Mouse (Mus musculus): ENCODE results near the gene Terf2. TPM values are rescaled to one million over a fixed set of nuclear protein-coding genes. Genes with fewer than 3 reads are reported as not detected.
A peak's percentile ranks its signal among the peaks of the same experiment; 100 is the strongest.
"Not testable (repeated sequence)": the region's sequence is repeated elsewhere in the genome, so short reads cannot be mapped to it uniquely, and the experiment has no call there.

Gene Terf2
- polyA plus RNA-seq, 1 experiment from 2014 or later = 9.9 TPM

GRCm38 (mm10) chr8:107052046-107052445 is 44.3 kb downstream of the Terf2 start:
- peaks cover 26% of the 10 kb centered on the region for H3K4me1 ChIP-seq
- no peak for ATAC-seq (ENCODE audit: extremely low read depth, insufficient number of reproducible peaks, low FRiP score, low TSS enrichment)
- peaks cover 59% of the 10 kb centered on the region for H3K36me3 ChIP-seq
- no peak overlapping the region for H3K9ac ChIP-seq
- no peak overlapping the region for H3K4me3 ChIP-seq
- no peaks in the 10 kb centered on the region for H3K27me3 ChIP-seq (replicated peaks)
- H3K9me3 ChIP-seq = no peaks in the 10 kb centered on the region
- no peak overlapping the region for H3K4me2 ChIP-seq
- 95% methylated on average over 8 of the region's 8 CpGs for WGBS
- no peak overlapping the region for H3K27ac ChIP-seq (replicated peaks)

- peak overlapping the region; percentile 96 for H3K4me2 ChIP-seq
- no peak overlapping the region for H3K9ac ChIP-seq
- no peaks in the 10 kb centered on the region for H3K27me3 ChIP-seq (replicated peaks)
- H3K27ac ChIP-seq (replicated peaks) = peak overlapping the region; percentile 95
- ATAC-seq (ENCODE audit: extremely low read depth, insufficient number of reproducible peaks, low FRiP score, low TSS enrichment) = no peak
- peak overlapping the region; percentile 93; the same call in 1 of the 2 replicates for H3K4me3 ChIP-seq
- peaks cover 81% of the 10 kb centered on the region for H3K36me3 ChIP-seq
- H3K9me3 ChIP-seq = no peaks in the 10 kb centered on the region
- WGBS = 93% methylated on average over 4 of the region's 4 CpGs
- H3K4me1 ChIP-seq = peaks cover 22% of the 10 kb centered on the region
Observed at GRCm38 (mm10) chr8:107049480-107049879, 46.9 kb downstream of the Terf2 start.

- WGBS = under 1% methylated on average over 84 of the region's 87 CpGs
- H3K36me3 ChIP-seq = peaks cover 81% of the 10 kb centered on the region
- no peaks in the 10 kb centered on the region for H3K9me3 ChIP-seq
- peak within 1 kb of the TSS; percentile 92 for H3K9ac ChIP-seq
- peaks cover 22% of the 10 kb centered on the region for H3K4me1 ChIP-seq
- H3K4me2 ChIP-seq = peak within 1 kb of the TSS; percentile 96
- no peaks in the 10 kb centered on the region for H3K27me3 ChIP-seq (replicated peaks)
- H3K4me3 ChIP-seq = peak within 1 kb of the TSS; percentile 93
- ATAC-seq (ENCODE audit: extremely low read depth, insufficient number of reproducible peaks, low FRiP score, low TSS enrichment) = peak; percentile 60
- H3K27ac ChIP-seq (replicated peaks) = peak within 1 kb of the TSS; percentile 95
Observed at GRCm38 (mm10) chr8:107048061-107048941, 48.0 kb downstream of the Terf2 start, which contains the start of gene Pdf. Pdf (minus strand) TSS chr8:107048614.

- peak overlapping the region; percentile 96 for H3K4me2 ChIP-seq
- peak overlapping the region; percentile 95 for H3K27ac ChIP-seq (replicated peaks)
- peaks cover 81% of the 10 kb centered on the region for H3K36me3 ChIP-seq
- ATAC-seq (ENCODE audit: extremely low read depth, insufficient number of reproducible peaks, low FRiP score, low TSS enrichment) = no peak
- peak overlapping the region; percentile 92 for H3K9ac ChIP-seq
- WGBS = 57% methylated on average over 5 of the region's 5 CpGs
- H3K27me3 ChIP-seq (replicated peaks) = no peaks in the 10 kb centered on the region
- no peaks in the 10 kb centered on the region for H3K9me3 ChIP-seq
- H3K4me3 ChIP-seq = peak overlapping the region; percentile 93
- H3K4me1 ChIP-seq = peaks cover 22% of the 10 kb centered on the region
Observed at GRCm38 (mm10) chr8:107046976-107047375, 49.4 kb downstream of the Terf2 start.

GRCm38 (mm10) chr8:107045478-107045877 is 50.9 kb downstream of the Terf2 start:
- no peak overlapping the region for H3K27ac ChIP-seq (replicated peaks)
- no peak overlapping the region for H3K4me2 ChIP-seq
- no peaks in the 10 kb centered on the region for H3K9me3 ChIP-seq
- H3K9ac ChIP-seq = no peak overlapping the region
- 86% methylated on average over 6 of the region's 6 CpGs for WGBS
- H3K4me3 ChIP-seq = no peak overlapping the region
- H3K27me3 ChIP-seq (replicated peaks) = no peaks in the 10 kb centered on the region
- ATAC-seq (ENCODE audit: extremely low read depth, insufficient number of reproducible peaks, low FRiP score, low TSS enrichment) = no peak
- H3K4me1 ChIP-seq = peaks cover 22% of the 10 kb centered on the region
- H3K36me3 ChIP-seq = peaks cover 81% of the 10 kb centered on the region

- no peak overlapping the region for H3K4me3 ChIP-seq
- no peaks in the 10 kb centered on the region for H3K4me1 ChIP-seq
- H3K36me3 ChIP-seq = peaks cover 92% of the 10 kb centered on the region
- ATAC-seq (ENCODE audit: extremely low read depth, insufficient number of reproducible peaks, low FRiP score, low TSS enrichment) = no peak
- 74% methylated on average over 7 of the region's 7 CpGs for WGBS
- no peak overlapping the region for H3K9ac ChIP-seq
- no peak overlapping the region for H3K4me2 ChIP-seq
- no peak overlapping the region for H3K27ac ChIP-seq (replicated peaks)
- no peaks in the 10 kb centered on the region for H3K27me3 ChIP-seq (replicated peaks)
- H3K9me3 ChIP-seq = no peaks in the 10 kb centered on the region
Observed at GRCm38 (mm10) chr8:107040632-107041031, 55.7 kb downstream of the Terf2 start.

GRCm38 (mm10) chr8:107036626-107037025 is 59.7 kb downstream of the Terf2 start:
- no peak for ATAC-seq (ENCODE audit: extremely low read depth, insufficient number of reproducible peaks, low FRiP score, low TSS enrichment)
- Histone ChIP-seq H3K36me3 (peaks cover 52% of the 10 kb centered on the region), H3K4me1 (peaks cover 18% of the 10 kb centered on the region), H3K27ac (replicated peaks) (no peak overlapping the region), H3K4me3 (no peak overlapping the region), H3K9me3 (no peaks in the 10 kb centered on the region), H3K9ac (no peak overlapping the region), H3K4me2 (no peak overlapping the region), H3K27me3 (replicated peaks) (no peaks in the 10 kb centered on the region)
- WGBS = 79% methylated on average over 8 of the region's 8 CpGs

GRCm38 (mm10) chr8:107035641-107036040 is 60.7 kb downstream of the Terf2 start:
- H3K9ac ChIP-seq = no peak overlapping the region
- H3K4me2 ChIP-seq = no peak overlapping the region
- no peaks in the 10 kb centered on the region for H3K9me3 ChIP-seq
- peaks cover 43% of the 10 kb centered on the region for H3K36me3 ChIP-seq
- H3K27ac ChIP-seq (replicated peaks) = no peak overlapping the region
- H3K27me3 ChIP-seq (replicated peaks) = no peaks in the 10 kb centered on the region
- ATAC-seq (ENCODE audit: extremely low read depth, insufficient number of reproducible peaks, low FRiP score, low TSS enrichment) = no peak
- no peak overlapping the region for H3K4me3 ChIP-seq
- 90% methylated on average over 3 of the region's 3 CpGs for WGBS
- peaks cover 18% of the 10 kb centered on the region for H3K4me1 ChIP-seq

GRCm38 (mm10) chr8:107033609-107034008 is 62.7 kb downstream of the Terf2 start:
- H3K4me1 ChIP-seq = peaks cover 21% of the 10 kb centered on the region
- H3K27me3 ChIP-seq (replicated peaks); H3K9me3 ChIP-seq; H3K27ac ChIP-seq (replicated peaks); ATAC-seq (ENCODE audit: extremely low read depth, insufficient number of reproducible peaks, low FRiP score, low TSS enrichment); H3K4me2 ChIP-seq; H3K9ac ChIP-seq; H3K4me3 ChIP-seq: not testable (repeated sequence)
- H3K36me3 ChIP-seq = peaks cover 22% of the 10 kb centered on the region
- WGBS = 94% methylated on average over 2 of the region's 2 CpGs

- ATAC-seq (ENCODE audit: extremely low read depth, insufficient number of reproducible peaks, low FRiP score, low TSS enrichment) = no peak
- no peaks in the 10 kb centered on the region for H3K9me3 ChIP-seq
- peak overlapping the region; percentile 80 for H3K27ac ChIP-seq (replicated peaks)
- no peaks in the 10 kb centered on the region for H3K27me3 ChIP-seq (replicated peaks)
- peak overlapping the region; percentile 93 for H3K4me2 ChIP-seq
- peaks cover 10% of the 10 kb centered on the region for H3K36me3 ChIP-seq
- peak overlapping the region; percentile 98 for H3K9ac ChIP-seq
- WGBS = under 1% methylated on average over 40 of the region's 40 CpGs
- H3K4me1 ChIP-seq = peaks cover 21% of the 10 kb centered on the region
- H3K4me3 ChIP-seq = peak overlapping the region; percentile 97
Observed at GRCm38 (mm10) chr8:107031577-107032090, 64.7 kb downstream of the Terf2 start.

GRCm38 (mm10) chr8:107030650-107031576 is 65.4 kb downstream of the Terf2 start, which contains the start of gene Vps4a:
Vps4a (plus strand) TSS chr8:107031222.
- Histone ChIP-seq H3K36me3 (peaks cover 4% of the 10 kb centered on the region; the same call in 1 of the 2 replicates), H3K27me3 (replicated peaks) (no peaks in the 10 kb centered on the region), H3K9me3 (no peaks in the 10 kb centered on the region), H3K4me3 (peak within 1 kb of the TSS; percentile 97), H3K9ac (peak within 1 kb of the TSS; percentile 98), H3K4me1 (peaks cover 21% of the 10 kb centered on the region), H3K27ac (replicated peaks) (peak within 1 kb of the TSS; percentile 80), H3K4me2 (peak within 1 kb of the TSS; percentile 93)
- peak; percentile 90 for ATAC-seq (ENCODE audit: extremely low read depth, insufficient number of reproducible peaks, low FRiP score, low TSS enrichment)
- WGBS = 4% methylated on average over 65 of the region's 66 CpGs

Measured in heart, embryonic 13.5 days (tissue).